Mouse (Mus musculus) E14TG2a.4 (cell line): ENCODE data around the gene Rbm26.

ENCODE experiments used
- H3K27me3 ChIP-seq: 2 replicates; pipeline ENCODE4 v1.6.1; 2014; ENCODE audit warnings: low read length, control low read depth; ENCODE audit not compliant: insufficient read depth
- H3K36me3 ChIP-seq: 2 replicates; pipeline ENCODE4 v1.6.1; 2014; ENCODE audit warnings: low read length, control low read depth; ENCODE audit not compliant: insufficient read depth
- H3K4me1 ChIP-seq: replicated peaks from 2 replicates; pipeline ENCODE4 v1.6.1; 2014; ENCODE audit warnings: low read depth, low read length, control low read depth
- H3K4me3 ChIP-seq: replicated peaks from 2 replicates; pipeline ENCODE4 v1.5.1; 2014; ENCODE audit warnings: mild to moderate bottlenecking, low read length
- H3K9me3 ChIP-seq: 2 replicates; pipeline ENCODE4 v1.6.1; 2014; ENCODE audit warnings: low read length, control low read depth
- CTCF ChIP-seq: conservative IDR thresholded peaks from 2 replicates; pipeline ENCODE4 v1.5.1; 2014; ENCODE audit warnings: low read length
- NANOG ChIP-seq: IDR thresholded peaks from 2 replicates; pipeline ENCODE4 v1.6.1; 2014; ENCODE audit warnings: borderline replicate concordance, low read length, mixed read lengths
- POU5F1 ChIP-seq: IDR thresholded peaks from 2 replicates; pipeline ENCODE4 v1.6.1; 2014; ENCODE audit warnings: low read length, borderline replicate concordance

The Rbm26 gene

DNA sequence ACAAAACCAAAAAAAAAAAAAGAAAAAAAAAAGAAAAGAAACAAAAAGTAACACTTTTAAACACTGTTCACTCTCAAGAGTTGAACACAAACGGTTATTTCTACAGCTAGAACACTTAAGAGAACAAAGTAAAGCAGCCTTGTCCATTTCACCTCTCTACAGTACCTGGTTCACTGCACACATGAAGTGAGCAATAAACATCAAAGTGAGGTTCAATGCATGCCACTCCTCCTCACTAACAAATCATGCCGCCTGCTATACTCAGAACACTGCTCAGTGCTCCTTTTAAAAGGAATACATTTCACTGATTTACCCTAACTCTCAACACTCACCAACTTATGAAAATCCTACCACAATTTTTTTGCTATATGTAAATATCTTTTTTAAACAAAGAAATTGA lies 61.7 kb downstream of the Rbm26 start:
- Histone ChIP-seq H3K36me3 (peaks cover 40% of the 10 kb centered on the region), H3K4me3 (no peak overlapping the region), H3K4me1 (no peaks in the 10 kb centered on the region), H3K9me3 (no peaks in the 10 kb centered on the region), H3K27me3 (no peaks in the 10 kb centered on the region)
- TF ChIP-seq CTCF (no peak), NANOG (no peak), POU5F1 (no peak)

DNA sequence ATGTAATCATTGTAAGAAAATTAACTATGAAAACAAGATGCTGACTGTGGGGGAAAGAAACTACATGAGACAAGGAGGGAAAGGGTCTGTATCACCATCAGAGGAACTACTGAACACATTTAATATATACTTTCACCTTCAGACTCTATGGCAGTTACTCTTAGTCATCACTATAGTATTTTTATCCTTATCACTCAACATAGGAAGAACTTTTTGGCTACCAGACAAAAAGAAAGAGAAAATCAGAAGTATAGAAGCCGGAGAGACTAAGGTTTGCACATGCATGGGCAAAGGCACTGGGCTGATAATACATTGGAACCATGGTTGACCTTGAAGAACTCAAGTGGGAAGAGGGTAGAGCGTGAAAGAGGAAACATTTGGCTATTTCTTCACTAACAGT lies 70.9 kb downstream of the Rbm26 start:
- no peak overlapping the region for H3K4me3 ChIP-seq
- H3K9me3 ChIP-seq, result no peaks in the 10 kb centered on the region
- peaks cover 31% of the 10 kb centered on the region for H3K36me3 ChIP-seq
- H3K27me3 ChIP-seq, result no peaks in the 10 kb centered on the region
- TF ChIP-seq POU5F1, result no peak
- no peak for TF ChIP-seq NANOG
- no peak for TF ChIP-seq CTCF
- H3K4me1 ChIP-seq, result no peaks in the 10 kb centered on the region

- Histone ChIP-seq H3K36me3 (0 out of 2 replicates have a peak, but pooled peaks cover 7% of the 10 kb centered on the region), H3K4me3 (no peak overlapping the region), H3K4me1 (no peaks in the 10 kb centered on the region), H3K27me3 (no peaks in the 10 kb centered on the region), H3K9me3 (peaks cover 6% of the 10 kb centered on the region)
- no peak for TF ChIP-seq CTCF
Observed at GRCm38 (mm10) chr14:105098861-105099260, 78.3 kb downstream of the Rbm26 start.

DNA sequence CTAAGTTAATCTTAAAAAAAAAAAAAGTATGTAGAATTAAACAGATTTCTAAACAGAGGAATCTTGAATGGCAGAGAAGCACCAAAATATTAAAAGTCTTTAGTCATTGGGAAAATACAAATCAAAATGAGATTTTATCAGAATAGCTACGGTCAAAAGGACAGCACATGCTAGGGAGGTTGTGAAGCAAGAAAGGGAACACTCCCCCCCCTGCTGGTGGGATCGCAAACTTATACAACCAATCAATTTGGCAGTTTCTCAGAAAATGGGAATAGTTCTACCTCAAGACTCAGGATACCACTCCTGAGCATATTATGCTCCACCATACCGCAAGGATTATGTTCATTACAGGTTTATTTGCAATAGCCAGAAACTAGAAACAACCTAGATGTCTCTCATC lies 80.9 kb downstream of the Rbm26 start:
- Histone ChIP-seq H3K36me3 (no peaks in the 10 kb centered on the region), H3K27me3 (no peaks in the 10 kb centered on the region), H3K9me3 (peaks cover 9% of the 10 kb centered on the region), H3K4me3 (no peak overlapping the region), H3K4me1 (no peaks in the 10 kb centered on the region)
- TF ChIP-seq CTCF (peak; percentile 29), POU5F1 (no peak), NANOG (no peak)

DNA sequence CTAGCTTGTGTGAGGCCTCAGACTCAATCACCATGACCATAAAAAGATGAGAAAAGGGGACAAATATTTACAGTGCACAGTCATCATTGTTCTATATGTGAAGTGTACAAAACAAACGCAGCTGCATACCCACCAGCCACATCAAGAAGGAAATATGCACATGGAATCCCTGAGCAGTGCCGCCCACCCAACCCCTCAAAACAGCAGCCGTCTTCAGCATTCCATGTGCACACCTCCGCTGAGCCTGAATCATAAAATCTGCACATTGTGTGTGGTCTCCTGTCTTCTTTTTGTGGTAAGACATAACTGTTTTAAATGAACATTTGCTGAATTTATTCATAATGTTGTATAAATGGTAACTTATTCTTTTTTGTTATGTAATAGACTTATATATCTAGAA lies 90.1 kb downstream of the Rbm26 start:
- no peaks in the 10 kb centered on the region for H3K9me3 ChIP-seq
- TF ChIP-seq POU5F1 (no peak), NANOG (no peak), CTCF (no peak)

GRCm38 (mm10) chr14:105085332-105085993 lies 91.7 kb downstream of the Rbm26 start:
- Histone ChIP-seq H3K4me3 (no peak overlapping the region), H3K27me3 (no peaks in the 10 kb centered on the region), H3K4me1 (no peaks in the 10 kb centered on the region), H3K9me3 (no peaks in the 10 kb centered on the region), H3K36me3 (no peaks in the 10 kb centered on the region)
- no peak for TF ChIP-seq POU5F1

More for the DNA sequence above, 90.1 kb downstream of the Rbm26 start:
- Histone ChIP-seq H3K4me3 (no peak overlapping the region), H3K4me1 (no peaks in the 10 kb centered on the region), H3K27me3 (no peaks in the 10 kb centered on the region), H3K36me3 (no peaks in the 10 kb centered on the region)

- H3K27me3 ChIP-seq, result no peaks in the 10 kb centered on the region
- H3K36me3 ChIP-seq, result no peaks in the 10 kb centered on the region
- TF ChIP-seq NANOG (no peak), POU5F1 (no peak)
- H3K9me3 ChIP-seq, result no peaks in the 10 kb centered on the region
- H3K4me1 ChIP-seq, result no peaks in the 10 kb centered on the region
- no peak overlapping the region for H3K4me3 ChIP-seq
Observed at GRCm38 (mm10) chr14:105084757-105085330, 92.3 kb downstream of the Rbm26 start.

- TF ChIP-seq CTCF (no peak), NANOG (no peak), POU5F1 (no peak)
- Histone ChIP-seq H3K27me3 (no peaks in the 10 kb centered on the region), H3K4me3 (no peak overlapping the region), H3K4me1 (no peaks in the 10 kb centered on the region), H3K9me3 (no peaks in the 10 kb centered on the region), H3K36me3 (no peaks in the 10 kb centered on the region)
Observed at GRCm38 (mm10) chr14:105084106-105084505, 93.0 kb downstream of the Rbm26 start.

DNA sequence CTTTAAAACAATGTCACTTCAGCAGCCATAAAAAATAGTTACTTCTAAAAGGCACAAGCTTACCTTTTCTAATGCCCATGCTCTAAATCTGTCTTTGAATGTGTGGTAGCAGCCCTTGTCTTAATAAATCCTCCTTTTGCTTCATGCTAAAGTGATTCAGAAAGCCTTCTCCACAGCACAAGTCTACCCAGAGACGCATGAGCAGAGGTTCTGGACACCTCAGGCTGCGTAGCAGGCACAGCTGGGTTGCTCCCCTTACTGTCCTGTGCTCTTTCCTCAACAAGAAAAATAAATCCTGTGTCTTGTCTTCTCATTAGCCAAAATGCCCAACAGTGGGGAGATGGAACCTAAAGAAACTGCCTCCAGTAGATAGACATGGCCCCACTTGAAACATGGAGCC lies 102.4 kb downstream of the Rbm26 start:
- no peaks in the 10 kb centered on the region for H3K9me3 ChIP-seq
- TF ChIP-seq CTCF (no peak), NANOG (no peak), POU5F1 (no peak)
- no peaks in the 10 kb centered on the region for H3K27me3 ChIP-seq
- no peaks in the 10 kb centered on the region for H3K36me3 ChIP-seq
- no peaks in the 10 kb centered on the region for H3K4me1 ChIP-seq
- no peak overlapping the region for H3K4me3 ChIP-seq
